Mouse (Mus musculus) cerebellum, postnatal 36 days (tissue): ENCODE data around the gene Rap1a.

ENCODE experiments used
- DNase-seq, 2 experiments: peaks; one replicate each; pipeline ENCODE4 v3.0.0; 2021 to 2022; ENCODE audit warnings: mixed read lengths in 2 of 2

The Rap1a gene

GRCm38 (mm10) chr3:105686394-105687323 lies 114.5 kb downstream of the Rap1a start:
- no peak for DNase-seq

- DNase-seq = no peak
Measured at GRCm38 (mm10) chr3:105680346-105680745, 120.8 kb downstream of the Rap1a start.
